Mouse (Mus musculus) neural tube, embryonic 15.5 days (tissue): ENCODE results near the gene Zbtb49. TPM values are rescaled to one million over a fixed set of nuclear protein-coding genes. Genes with fewer than 3 reads are reported as not detected.
A peak's percentile ranks its signal among the peaks of the same experiment; 100 is the strongest.

Source experiments
- ATAC-seq: fragments of 200-750 bp; cut with Nextera tagmentation; 2 replicates; pipeline ENCODE4 v1.8.0; 2017; ENCODE audit warnings: mild to moderate bottlenecking, moderate TSS enrichment, moderate library complexity; ENCODE audit not compliant: low FRiP score
- H3K27ac ChIP-seq: fragments of 300-500 bp; sonication (generic); replicated peaks from 2 replicates; pipeline ENCODE4 v1.5.1; 2015; ENCODE audit warnings: mild to moderate bottlenecking, inconsistent platforms
- H3K27me3 ChIP-seq: fragments of 300-500 bp; sonication (generic); replicated peaks from 2 replicates; pipeline ENCODE4 v1.6.1; 2015; ENCODE audit warnings: inconsistent platforms
- H3K36me3 ChIP-seq: fragments of 300-500 bp; sonication (generic); 2 replicates; pipeline ENCODE4 v1.6.1; 2015; ENCODE audit warnings: inconsistent platforms
- H3K4me1 ChIP-seq: fragments of 300-500 bp; sonication (generic); 2 replicates; pipeline ENCODE4 v1.6.1; 2015; ENCODE audit warnings: inconsistent platforms
- H3K4me2 ChIP-seq: fragments of 300-500 bp; sonication (generic); 2 replicates; pipeline ENCODE4 v1.6.1; 2015; ENCODE audit warnings: inconsistent platforms, mild to moderate bottlenecking, moderate library complexity
- H3K4me3 ChIP-seq: fragments of 300-500 bp; sonication (generic); replicated peaks from 2 replicates; pipeline ENCODE4 v1.5.1; 2015; ENCODE audit warnings: mild to moderate bottlenecking, inconsistent platforms
- H3K9ac ChIP-seq: fragments of 300-500 bp; sonication (generic); replicated peaks from 2 replicates; pipeline ENCODE4 v1.6.1; 2015; ENCODE audit warnings: mild to moderate bottlenecking, inconsistent platforms
- H3K9me3 ChIP-seq: fragments of 300-500 bp; sonication (generic); replicated peaks from 2 replicates; pipeline ENCODE4 v1.6.1; 2016; ENCODE audit warnings: inconsistent platforms
- WGBS: fragments of 180-500 bp; shearing (Covaris S2); methylation state at CpG from one replicate; pipeline ENCODE4 v1.1.7; 2015; ENCODE audit warnings: mixed read lengths; 5-methylcytosine and 5-hydroxymethylcytosine counted together
- polyA plus RNA-seq: library from polyadenylated mRNA; unstranded; fragments of >200 nt; fragmentation: Nextera tagmentation; extraction: Ambion mirVana; gene quantifications from 2 replicates; pipeline ENCODE4 v1.2.1, GENCODE M21; 2015

The Zbtb49 gene
- polyA plus RNA-seq, 1 experiment from 2014 or later, result 16.2 TPM

- Histone ChIP-seq H3K27me3 (no peaks in the 10 kb centered on the region), H3K27ac (no peak overlapping the region), H3K36me3 (peaks cover 34% of the 10 kb centered on the region), H3K4me3 (no peak overlapping the region), H3K9ac (no peak overlapping the region), H3K9me3 (no peaks in the 10 kb centered on the region), H3K4me1 (peaks cover 7% of the 10 kb centered on the region; the same call in 1 of the 2 replicates), H3K4me2 (no peak overlapping the region)
- ATAC-seq, result no peak
- 93% methylated on average over 2 of the region's 2 CpGs for WGBS
Measured at GRCm38 (mm10) chr5:38236627-38237026, 16.4 kb upstream of the Zbtb49 start.

- no peaks in the 10 kb centered on the region for H3K9me3 ChIP-seq
- H3K9ac ChIP-seq, result no peak overlapping the region
- no peaks in the 10 kb centered on the region for H3K27me3 ChIP-seq
- no peak overlapping the region for H3K27ac ChIP-seq
- H3K4me1 ChIP-seq, result no peaks in the 10 kb centered on the region
- no peak overlapping the region for H3K4me2 ChIP-seq
- no peak for ATAC-seq
- H3K36me3 ChIP-seq, result peaks cover 46% of the 10 kb centered on the region
- no peak overlapping the region for H3K4me3 ChIP-seq
- 70% methylated on average over 4 of the region's 4 CpGs for WGBS
Measured at GRCm38 (mm10) chr5:38235422-38235821, 15.2 kb upstream of the Zbtb49 start.

GRCm38 (mm10) chr5:38219771-38220307 is 418 bp downstream of the Zbtb49 start:
- Histone ChIP-seq H3K4me2 (peak overlapping the region; percentile 90), H3K36me3 (peaks cover 25% of the 10 kb centered on the region), H3K27me3 (no peaks in the 10 kb centered on the region), H3K9me3 (no peaks in the 10 kb centered on the region), H3K4me3 (peak overlapping the region; percentile 97), H3K27ac (peak overlapping the region; percentile 90), H3K9ac (peak overlapping the region; percentile 85), H3K4me1 (peaks cover 43% of the 10 kb centered on the region)
- ATAC-seq, result peak; percentile 82
- WGBS, result under 1% methylated on average over 28 of the region's 35 CpGs

DNA sequence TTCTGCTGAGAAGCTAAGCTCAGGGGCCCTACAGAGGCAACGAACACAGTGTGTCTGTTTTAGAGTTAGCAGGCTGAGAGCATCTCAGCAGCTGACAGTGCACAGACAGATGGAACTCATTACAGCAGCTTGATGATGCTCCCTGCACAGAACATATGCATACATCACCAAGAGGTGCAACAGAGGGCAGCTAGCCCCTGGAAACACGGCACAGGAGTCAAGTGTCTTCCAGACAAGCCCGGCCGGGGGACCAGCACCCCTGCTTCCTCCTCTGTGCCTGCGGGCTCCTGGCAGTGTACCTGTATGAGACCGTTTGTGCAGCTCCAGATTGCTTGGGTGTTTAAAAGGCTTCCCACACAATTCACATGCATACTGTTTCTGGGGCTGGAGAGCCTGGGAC is 7.2 kb downstream of the Zbtb49 start:
- Histone ChIP-seq H3K36me3 (peaks cover 68% of the 10 kb centered on the region), H3K9ac (no peak overlapping the region), H3K27me3 (no peaks in the 10 kb centered on the region), H3K4me2 (no peak overlapping the region), H3K27ac (no peak overlapping the region), H3K9me3 (no peaks in the 10 kb centered on the region), H3K4me1 (peaks cover 6% of the 10 kb centered on the region; the same call in 1 of the 2 replicates), H3K4me3 (no peak overlapping the region)
- no peak for ATAC-seq
- 91% methylated on average over 6 of the region's 6 CpGs for WGBS

- H3K9me3 ChIP-seq, result no peaks in the 10 kb centered on the region
- 88% methylated on average over 8 of the region's 8 CpGs for WGBS
- no peaks in the 10 kb centered on the region for H3K4me1 ChIP-seq
- no peak overlapping the region for H3K4me3 ChIP-seq
- H3K27me3 ChIP-seq, result no peaks in the 10 kb centered on the region
- no peak overlapping the region for H3K9ac ChIP-seq
- H3K4me2 ChIP-seq, result no peak overlapping the region
- H3K27ac ChIP-seq, result no peak overlapping the region
- H3K36me3 ChIP-seq, result peaks cover 66% of the 10 kb centered on the region
- no peak for ATAC-seq
Measured at GRCm38 (mm10) chr5:38211691-38212090, 8.6 kb downstream of the Zbtb49 start.

DNA sequence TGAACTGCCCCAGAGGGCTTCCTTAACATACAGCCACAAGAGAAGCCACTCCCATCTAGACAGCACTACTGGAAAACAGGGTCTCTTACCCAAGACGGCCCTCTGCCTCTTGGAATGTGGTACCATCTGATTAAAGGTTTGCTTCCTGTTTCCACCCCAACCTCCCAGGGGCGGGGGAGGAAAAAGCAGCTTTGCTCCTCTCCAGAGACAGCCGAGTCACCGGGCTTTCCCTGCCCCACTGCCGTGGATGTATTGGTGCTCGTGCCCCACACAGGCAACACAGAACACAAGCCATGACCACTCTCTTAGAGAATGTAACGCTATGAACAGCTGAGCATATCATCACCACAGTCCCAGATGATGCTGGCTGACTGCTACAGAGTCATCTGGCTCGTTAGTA is 11.3 kb downstream of the Zbtb49 start:
- 81% methylated on average over 8 of the region's 8 CpGs for WGBS
- no peak overlapping the region for H3K4me3 ChIP-seq
- H3K9ac ChIP-seq, result no peak overlapping the region
- H3K4me1 ChIP-seq, result no peaks in the 10 kb centered on the region
- no peak for ATAC-seq
- H3K36me3 ChIP-seq, result peaks cover 68% of the 10 kb centered on the region
- H3K27ac ChIP-seq, result no peak overlapping the region
- no peaks in the 10 kb centered on the region for H3K9me3 ChIP-seq
- no peak overlapping the region for H3K4me2 ChIP-seq
- no peaks in the 10 kb centered on the region for H3K27me3 ChIP-seq

DNA sequence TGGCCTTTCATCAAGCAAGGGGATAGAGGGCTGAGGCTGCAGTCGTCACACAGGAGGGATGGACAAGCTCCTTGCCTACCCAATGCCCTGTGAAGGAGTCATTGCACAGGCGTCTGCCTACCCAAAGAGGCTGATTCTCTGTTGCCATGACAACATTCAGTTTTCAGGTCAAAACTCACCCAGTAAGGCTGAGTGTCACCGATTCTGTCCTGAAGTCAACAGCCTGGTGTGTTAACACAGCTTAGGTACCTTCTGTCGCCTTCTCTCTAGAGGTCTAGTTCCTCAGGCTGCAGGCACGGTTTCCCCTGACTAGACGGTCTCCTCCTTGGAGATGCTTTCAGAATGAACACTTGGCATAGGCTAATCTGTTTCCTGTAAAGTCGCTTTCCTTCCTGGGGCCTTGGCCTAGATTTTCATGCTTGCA is 14.9 kb downstream of the Zbtb49 start:
- H3K9me3 ChIP-seq, result no peaks in the 10 kb centered on the region
- H3K27me3 ChIP-seq, result no peaks in the 10 kb centered on the region
- no peaks in the 10 kb centered on the region for H3K4me1 ChIP-seq
- peaks cover 73% of the 10 kb centered on the region for H3K36me3 ChIP-seq
- H3K27ac ChIP-seq, result no peak overlapping the region
- no peak for ATAC-seq
- no peak overlapping the region for H3K4me3 ChIP-seq
- H3K4me2 ChIP-seq, result no peak overlapping the region
- H3K9ac ChIP-seq, result no peak overlapping the region
- 83% methylated on average over 7 of the region's 7 CpGs for WGBS

- H3K36me3 ChIP-seq, result peaks cover 56% of the 10 kb centered on the region
- WGBS, result 91% methylated on average over 2 of the region's 2 CpGs
- H3K4me1 ChIP-seq, result no peaks in the 10 kb centered on the region
- ATAC-seq, result no peak
- H3K9me3 ChIP-seq, result no peaks in the 10 kb centered on the region
- no peak overlapping the region for H3K4me3 ChIP-seq
- no peak overlapping the region for H3K9ac ChIP-seq
- no peak overlapping the region for H3K27ac ChIP-seq
- H3K4me2 ChIP-seq, result no peak overlapping the region
- no peaks in the 10 kb centered on the region for H3K27me3 ChIP-seq
Measured at GRCm38 (mm10) chr5:38199686-38200085, 20.6 kb downstream of the Zbtb49 start.

GRCm38 (mm10) chr5:38197482-38197823 is 22.8 kb downstream of the Zbtb49 start:
- H3K4me3 ChIP-seq, result no peak overlapping the region
- 17% methylated on average over 7 of the region's 7 CpGs for WGBS
- peak; percentile 73 for ATAC-seq
- no peak overlapping the region for H3K4me2 ChIP-seq
- no peak overlapping the region for H3K9ac ChIP-seq
- H3K27ac ChIP-seq, result no peak overlapping the region
- peaks cover 33% of the 10 kb centered on the region for H3K36me3 ChIP-seq
- no peaks in the 10 kb centered on the region for H3K27me3 ChIP-seq
- H3K4me1 ChIP-seq, result no peaks in the 10 kb centered on the region
- no peaks in the 10 kb centered on the region for H3K9me3 ChIP-seq

- H3K4me1 ChIP-seq, result no peaks in the 10 kb centered on the region
- 72% methylated on average over 5 of the region's 5 CpGs for WGBS
Measured at GRCm38 (mm10) chr5:38196821-38197481, 23.3 kb downstream of the Zbtb49 start.

DNA sequence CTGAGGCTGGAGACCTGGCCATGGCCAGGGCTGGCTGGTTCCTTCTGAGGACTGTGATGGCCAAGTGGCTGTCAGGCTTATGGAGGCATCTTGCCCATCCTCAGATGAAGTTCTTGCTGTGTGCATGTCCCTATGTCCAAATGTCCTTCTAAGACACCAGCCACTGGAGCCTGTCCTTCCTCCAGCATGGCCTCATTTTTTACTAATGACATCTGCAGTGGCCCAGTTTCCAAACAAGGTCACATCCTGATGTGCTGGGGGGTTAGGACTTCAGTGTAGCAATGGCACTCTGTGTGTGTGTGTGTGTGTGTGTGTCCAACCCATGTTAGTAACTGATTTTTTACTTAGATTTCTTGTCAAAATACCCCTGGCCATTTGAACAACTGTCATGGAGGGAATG is 24.3 kb downstream of the Zbtb49 start:
- peaks cover 19% of the 10 kb centered on the region for H3K36me3 ChIP-seq
- no peak overlapping the region for H3K4me3 ChIP-seq
- no peak overlapping the region for H3K9ac ChIP-seq
- ATAC-seq, result no peak
- H3K27me3 ChIP-seq, result no peaks in the 10 kb centered on the region
- no peaks in the 10 kb centered on the region for H3K4me1 ChIP-seq
- H3K27ac ChIP-seq, result no peak overlapping the region
- no peaks in the 10 kb centered on the region for H3K9me3 ChIP-seq
- H3K4me2 ChIP-seq, result no peak overlapping the region

More at GRCm38 (mm10) chr5:38196821-38197481, 23.3 kb downstream of the Zbtb49 start:
- H3K4me2 ChIP-seq, result no peak overlapping the region
- H3K27ac ChIP-seq, result no peak overlapping the region
- no peaks in the 10 kb centered on the region for H3K27me3 ChIP-seq
- H3K9ac ChIP-seq, result no peak overlapping the region
- no peak overlapping the region for H3K4me3 ChIP-seq
- peaks cover 28% of the 10 kb centered on the region for H3K36me3 ChIP-seq
- ATAC-seq, result no peak; the same call in 1 of the 2 replicates
- no peaks in the 10 kb centered on the region for H3K9me3 ChIP-seq

DNA sequence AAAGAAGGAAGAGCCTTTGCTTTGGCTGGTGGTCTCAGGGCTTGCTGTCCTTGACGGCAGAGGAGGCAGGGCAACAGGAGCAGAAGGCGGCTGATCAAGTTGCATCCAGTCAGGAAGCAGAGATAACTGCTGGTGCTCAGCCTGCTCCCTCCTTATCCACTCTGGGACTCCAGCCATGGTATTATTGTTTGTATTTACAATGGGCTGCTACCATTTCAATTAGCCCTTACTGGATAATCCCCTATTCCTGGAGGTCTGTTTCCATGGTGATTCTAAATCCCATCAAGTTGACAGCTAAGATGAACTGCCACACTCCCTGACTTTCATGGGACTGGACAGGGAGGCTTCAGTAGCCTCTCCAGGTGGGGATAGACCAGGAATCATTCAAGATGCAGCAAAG is 25.3 kb downstream of the Zbtb49 start:
- ATAC-seq, result no peak
- H3K9ac ChIP-seq, result no peak overlapping the region
- peaks cover 12% of the 10 kb centered on the region for H3K36me3 ChIP-seq
- H3K4me2 ChIP-seq, result no peak overlapping the region
- 57% methylated on average over 2 of the region's 2 CpGs for WGBS
- H3K27me3 ChIP-seq, result no peaks in the 10 kb centered on the region
- H3K4me1 ChIP-seq, result no peaks in the 10 kb centered on the region
- H3K4me3 ChIP-seq, result no peak overlapping the region
- no peak overlapping the region for H3K27ac ChIP-seq
- H3K9me3 ChIP-seq, result no peaks in the 10 kb centered on the region
